Mouse (Mus musculus): Measurements from ENCODE around the gene Hnrnpf.
"Not testable (repeated sequence)": the region's sequence is repeated elsewhere in the genome, so short reads cannot be mapped to it uniquely, and the experiment has no call there.

Gene Hnrnpf

GRCm38 (mm10) chr6:117900126-117901080 lies at the start of gene Hnrnpf:
Gene Hnrnpf (plus strand): TSS chr6:117900324.
- no peak for DNase-seq (ENCODE audit: inconsistent age in 2 of 2, low spot score in 1 of 2)

GRCm38 (mm10) chr6:117851747-117852146 lies 48.4 kb upstream of the Hnrnpf start:
- DNase-seq (ENCODE audit: inconsistent age in 2 of 2, low spot score in 1 of 2) = peak in 1 of 2 experiments; percentile 46

GRCm38 (mm10) chr6:117857990-117858389 lies 42.1 kb upstream of the Hnrnpf start:
- DNase-seq (ENCODE audit: inconsistent age in 2 of 2, low spot score in 1 of 2) = no peak

GRCm38 (mm10) chr6:117861848-117862247 lies 38.3 kb upstream of the Hnrnpf start, which contains the start of gene Zfp239:
Gene Zfp239 (plus strand): TSS chr6:117862100.
- DNase-seq (ENCODE audit: inconsistent age in 2 of 2, low spot score in 1 of 2) = peak in 1 of 2 experiments; percentile 69

- DNase-seq (ENCODE audit: inconsistent age in 2 of 2, low spot score in 1 of 2) = no peak
These were observed 37.7 kb upstream of the Hnrnpf start for GRCm38 (mm10) chr6:117862465-117862864.

- DNase-seq (ENCODE audit: inconsistent age in 2 of 2, low spot score in 1 of 2) = peak; percentile 52 to 68
These were observed 37.1 kb upstream of the Hnrnpf start for GRCm38 (mm10) chr6:117862899-117863620.

GRCm38 (mm10) chr6:117863751-117864150 lies 36.4 kb upstream of the Hnrnpf start:
- DNase-seq (ENCODE audit: inconsistent age in 2 of 2, low spot score in 1 of 2) = no peak

- no peak for DNase-seq (ENCODE audit: inconsistent age in 2 of 2, low spot score in 1 of 2)
These were observed 31.9 kb upstream of the Hnrnpf start for GRCm38 (mm10) chr6:117868187-117868586.

- no peak for DNase-seq (ENCODE audit: inconsistent age in 2 of 2, low spot score in 1 of 2)
These were observed 29.1 kb upstream of the Hnrnpf start for GRCm38 (mm10) chr6:117871034-117871433.

GRCm38 (mm10) chr6:117873450-117873849 lies 26.7 kb upstream of the Hnrnpf start:
- DNase-seq (ENCODE audit: inconsistent age in 2 of 2, low spot score in 1 of 2) = not testable (repeated sequence)

- DNase-seq (ENCODE audit: inconsistent age in 2 of 2, low spot score in 1 of 2) = peak in 1 of 2 experiments; percentile 44
These were observed 25.4 kb upstream of the Hnrnpf start for GRCm38 (mm10) chr6:117874621-117875281.

- DNase-seq (ENCODE audit: inconsistent age in 2 of 2, low spot score in 1 of 2) = no peak
These were observed 21.3 kb upstream of the Hnrnpf start for GRCm38 (mm10) chr6:117878700-117879407.

- DNase-seq (ENCODE audit: inconsistent age in 2 of 2, low spot score in 1 of 2) = peak; percentile 100
These were observed 20.6 kb upstream of the Hnrnpf start for GRCm38 (mm10) chr6:117879408-117880115.

- peak in 1 of 2 experiments; percentile 69 for DNase-seq (ENCODE audit: inconsistent age in 2 of 2, low spot score in 1 of 2)
These were observed 19.7 kb upstream of the Hnrnpf start for GRCm38 (mm10) chr6:117880394-117880838.

- DNase-seq (ENCODE audit: inconsistent age in 2 of 2, low spot score in 1 of 2) = no peak
These were observed 18.9 kb upstream of the Hnrnpf start for GRCm38 (mm10) chr6:117881229-117881628.

GRCm38 (mm10) chr6:117881997-117882396 lies 18.1 kb upstream of the Hnrnpf start:
- DNase-seq (ENCODE audit: inconsistent age in 2 of 2, low spot score in 1 of 2) = no peak

- DNase-seq (ENCODE audit: inconsistent age in 2 of 2, low spot score in 1 of 2) = peak; percentile 56 to 80
These were observed 14.2 kb upstream of the Hnrnpf start for GRCm38 (mm10) chr6:117885943-117886342.

GRCm38 (mm10) chr6:117888032-117888431 lies 12.1 kb upstream of the Hnrnpf start:
- DNase-seq (ENCODE audit: inconsistent age in 2 of 2, low spot score in 1 of 2) = no peak

GRCm38 (mm10) chr6:117888642-117889096 lies 11.5 kb upstream of the Hnrnpf start:
- no peak for DNase-seq (ENCODE audit: inconsistent age in 2 of 2, low spot score in 1 of 2)

- no peak for DNase-seq (ENCODE audit: inconsistent age in 2 of 2, low spot score in 1 of 2)
These were observed 9.9 kb upstream of the Hnrnpf start for GRCm38 (mm10) chr6:117890257-117890656.

Data from adrenal gland, adult (tissue).